Comparison of ENCODE assay signal across 8 mouse cellular contexts in genomic region chr8:84856864-84857441, GRCm38 (mm10). TPM values are rescaled to one million over a fixed set of nuclear protein-coding genes. Genes with fewer than 3 reads are reported as not detected.
DNase-seq lines count a peak whose midpoint lies in the region; ATAC-seq and TF ChIP-seq lines count a peak whose summit lies in the region.

TSS of gene Farsa (plus strand) at chr8:84856989.

- H3K36me3 ChIP-seq in heart, embryonic 12.5 days, result peaks cover 30% of the 10 kb centered on the region
- 0 out of 2 replicates have a peak, but pooled peaks cover 12% of the 10 kb centered on the region for H3K36me3 ChIP-seq in kidney, postnatal 0 days (ENCODE audit: insufficient read depth, low read length)
- peaks cover 21% of the 10 kb centered on the region for H3K36me3 ChIP-seq in liver, embryonic 11.5 days (ENCODE audit: control insufficient read depth, insufficient read depth, low read length)
- H3K36me3 ChIP-seq in stomach, embryonic 14.5 days (ENCODE audit: control insufficient read depth, insufficient read depth, low read length), result peaks cover 20% of the 10 kb centered on the region

- H3K4me2 ChIP-seq in heart, embryonic 12.5 days, result peak within 1 kb of the TSS; percentile 94
- H3K4me2 ChIP-seq in kidney, postnatal 0 days (ENCODE audit: low read length), result peak within 1 kb of the TSS; percentile 84
- H3K4me2 ChIP-seq in liver, embryonic 11.5 days, result peak within 1 kb of the TSS; percentile 91
- H3K4me2 ChIP-seq in stomach, embryonic 14.5 days (replicated peaks; ENCODE audit: low read depth, low read length), result peak within 1 kb of the TSS; percentile 94

- peak; percentile 98 for ATAC-seq in erythroid progenitor cell, adult 5-6 weeks (replicated peaks; ENCODE audit: low FRiP score, poor library complexity, severe bottlenecking)
- peak; percentile 89 for ATAC-seq in heart, embryonic 12.5 days (ENCODE audit: insufficient number of reproducible peaks, low FRiP score)
- ATAC-seq in kidney, postnatal 0 days (replicated peaks; ENCODE audit: low FRiP score, low read depth), result peak; percentile 89
- ATAC-seq in liver, embryonic 11.5 days (replicated peaks; ENCODE audit: low FRiP score), result peak; percentile 91
- ATAC-seq in stomach, embryonic 14.5 days (ENCODE audit: insufficient number of reproducible peaks, insufficient read depth, low FRiP score, low read depth), result peak; percentile 96

- H3K9me3 ChIP-seq in heart, embryonic 12.5 days (replicated peaks), result no peaks in the 10 kb centered on the region
- H3K9me3 ChIP-seq in kidney, postnatal 0 days (replicated peaks; ENCODE audit: low read length), result no peaks in the 10 kb centered on the region
- H3K9me3 ChIP-seq in liver, embryonic 11.5 days (ENCODE audit: control insufficient read depth, low read length), result no peaks in the 10 kb centered on the region
- H3K9me3 ChIP-seq in stomach, embryonic 14.5 days (ENCODE audit: control insufficient read depth, low read depth, low read length), result no peaks in the 10 kb centered on the region

- H3K27me3 ChIP-seq in heart, embryonic 12.5 days (replicated peaks), result no peaks in the 10 kb centered on the region
- H3K27me3 ChIP-seq in kidney, postnatal 0 days (ENCODE audit: insufficient read depth, low read length), result no peaks in the 10 kb centered on the region
- H3K27me3 ChIP-seq in liver, embryonic 11.5 days (replicated peaks; ENCODE audit: control insufficient read depth, insufficient read depth, low read length), result no peaks in the 10 kb centered on the region
- H3K27me3 ChIP-seq in stomach, embryonic 14.5 days (ENCODE audit: control insufficient read depth, insufficient read depth, low read length), result no peaks in the 10 kb centered on the region

- under 1% methylated on average over 39 of the region's 39 CpGs for WGBS in heart, embryonic 12.5 days
- WGBS in kidney, postnatal 0 days, result under 1% methylated on average over 39 of the region's 39 CpGs
- WGBS in liver, embryonic 11.5 days, result under 1% methylated on average over 39 of the region's 39 CpGs
- WGBS in stomach, embryonic 14.5 days, result under 1% methylated on average over 39 of the region's 39 CpGs

- peak within 1 kb of the TSS; percentile 76 for H3K27ac ChIP-seq in heart, embryonic 12.5 days (ENCODE audit: poor library complexity, severe bottlenecking)
- peak within 1 kb of the TSS; percentile 82 for H3K27ac ChIP-seq in kidney, postnatal 0 days
- H3K27ac ChIP-seq in liver, embryonic 11.5 days (ENCODE audit: low read depth, low read length), result peak within 1 kb of the TSS; percentile 90
- peak within 1 kb of the TSS; percentile 69; the same call in 1 of the 2 replicates for H3K27ac ChIP-seq in stomach, embryonic 14.5 days (ENCODE audit: low read length)

- H3K9ac ChIP-seq in heart, embryonic 12.5 days, result peak within 1 kb of the TSS; percentile 94
- H3K9ac ChIP-seq in kidney, postnatal 0 days (ENCODE audit: low read depth, low read length), result peak within 1 kb of the TSS; percentile 91
- H3K9ac ChIP-seq in liver, embryonic 11.5 days (ENCODE audit: low read depth, low read length), result peak within 1 kb of the TSS; percentile 98
- H3K9ac ChIP-seq in stomach, embryonic 14.5 days (replicated peaks; ENCODE audit: low read depth, low read length), result peak within 1 kb of the TSS; percentile 82

- peak within 1 kb of the TSS; percentile 94 for H3K4me3 ChIP-seq in heart, embryonic 12.5 days
- H3K4me3 ChIP-seq in kidney, postnatal 0 days (replicated peaks; ENCODE audit: low read depth, low read length), result peak within 1 kb of the TSS; percentile 84
- H3K4me3 ChIP-seq in liver, embryonic 11.5 days (ENCODE audit: low read depth, low read length), result peak within 1 kb of the TSS; percentile 95
- H3K4me3 ChIP-seq in stomach, embryonic 14.5 days (ENCODE audit: low read depth, low read length), result peak within 1 kb of the TSS; percentile 91

- peaks cover 12% of the 10 kb centered on the region for H3K4me1 ChIP-seq in heart, embryonic 12.5 days (replicated peaks)
- 0 out of 2 replicates have a peak, but pooled peaks cover 6% of the 10 kb centered on the region for H3K4me1 ChIP-seq in kidney, postnatal 0 days (replicated peaks; ENCODE audit: insufficient read depth, low read length)
- H3K4me1 ChIP-seq in liver, embryonic 11.5 days (replicated peaks; ENCODE audit: control insufficient read depth, insufficient read depth, low read length), result peaks cover 12% of the 10 kb centered on the region
- peaks cover 11% of the 10 kb centered on the region for H3K4me1 ChIP-seq in stomach, embryonic 14.5 days (ENCODE audit: control insufficient read depth, insufficient read depth, low read length)

- TF ChIP-seq CTCF in kidney, postnatal 0 days (IDR thresholded peaks at IDR 0.05; ENCODE audit: low read depth), result no peak

- peak; percentile 90 for DNase-seq in CD4-positive helper T cell, adult 2 months (ENCODE audit: low read depth, low spot score)
- peak; percentile 80 for DNase-seq in brain, embryonic 18.5 days (ENCODE audit: low read depth, low spot score)
- DNase-seq in kidney, postnatal 0 days (ENCODE audit: low spot score), result peak; percentile 94
- DNase-seq in liver, embryonic 11.5 days (ENCODE audit: low spot score), result peak; percentile 91
- peak; percentile 94 for DNase-seq in naive thymus-derived CD4-positive, alpha-beta T cell, adult 2 months (ENCODE audit: low read depth)

RNA-seq across cellular contexts. Expression of gene Farsa, which starts in this region (rescaled TPM):
- 11.2 and 19.7 TPM in 2 replicates for total RNA-seq in erythroid progenitor cell, adult 5-6 weeks (2015; ENCODE audit: low replicate concordance)
- total RNA-seq in erythroid progenitor cell, adult 5-6 weeks (2017; ENCODE audit: low replicate concordance), result 29.4 and 35.6 TPM in 2 replicates
- polyA plus RNA-seq in heart, embryonic 12.5 days (2016; fragmentation: Nextera tagmentation; extraction: Ambion mirVana), result 53.6 and 59.2 TPM in 2 replicates
- polyA plus RNA-seq in kidney, postnatal 0 days (2015; fragmentation: Nextera tagmentation; extraction: Ambion mirVana), result 68.2 and 74.7 TPM in 2 replicates
- polyA plus RNA-seq in liver, embryonic 11.5 days (2014; fragmentation: Nextera tagmentation; extraction: Ambion mirVana), result 130 TPM in 2 replicates
- polyA plus RNA-seq in stomach, embryonic 14.5 days (2014; fragmentation: Nextera tagmentation; extraction: Ambion mirVana), result 83.7 and 88.9 TPM in 2 replicates

Comparison
In these comparisons a context has a peak if more than half of its experiments do, and no peak if none do; other contexts are left out.
1. Peak in every context shown above with its lines: DNase-seq, ATAC-seq, H3K4me3 ChIP-seq and H3K27ac ChIP-seq.